Mouse (Mus musculus) neural tube, postnatal 0 days (tissue): Measurements from ENCODE around the gene Rtf1. TPM values are rescaled to one million over a fixed set of nuclear protein-coding genes. Genes with fewer than 3 reads are reported as not detected.

ENCODE experiments used
- polyA plus RNA-seq: library from polyadenylated mRNA; unstranded; fragments of >200 nt; fragmentation: Nextera tagmentation; extraction: Ambion mirVana; gene quantifications from 2 replicates; pipeline ENCODE4 v1.2.1, GENCODE M21; 2015

Gene Rtf1
- polyA plus RNA-seq, result 55.8 and 56.6 TPM in 2 replicates

GRCm38 (mm10) chr2:119674525-119675214 lies at the start of gene Rtf1:
Gene Rtf1 (plus strand): TSS chr2:119675068.

GRCm38 (mm10) chr2:119662220-119663182 lies 12.4 kb upstream of the Rtf1 start, which contains the start of gene Ndufaf1:
Gene Ndufaf1 (minus strand): TSS chr2:119662827.

DNA sequence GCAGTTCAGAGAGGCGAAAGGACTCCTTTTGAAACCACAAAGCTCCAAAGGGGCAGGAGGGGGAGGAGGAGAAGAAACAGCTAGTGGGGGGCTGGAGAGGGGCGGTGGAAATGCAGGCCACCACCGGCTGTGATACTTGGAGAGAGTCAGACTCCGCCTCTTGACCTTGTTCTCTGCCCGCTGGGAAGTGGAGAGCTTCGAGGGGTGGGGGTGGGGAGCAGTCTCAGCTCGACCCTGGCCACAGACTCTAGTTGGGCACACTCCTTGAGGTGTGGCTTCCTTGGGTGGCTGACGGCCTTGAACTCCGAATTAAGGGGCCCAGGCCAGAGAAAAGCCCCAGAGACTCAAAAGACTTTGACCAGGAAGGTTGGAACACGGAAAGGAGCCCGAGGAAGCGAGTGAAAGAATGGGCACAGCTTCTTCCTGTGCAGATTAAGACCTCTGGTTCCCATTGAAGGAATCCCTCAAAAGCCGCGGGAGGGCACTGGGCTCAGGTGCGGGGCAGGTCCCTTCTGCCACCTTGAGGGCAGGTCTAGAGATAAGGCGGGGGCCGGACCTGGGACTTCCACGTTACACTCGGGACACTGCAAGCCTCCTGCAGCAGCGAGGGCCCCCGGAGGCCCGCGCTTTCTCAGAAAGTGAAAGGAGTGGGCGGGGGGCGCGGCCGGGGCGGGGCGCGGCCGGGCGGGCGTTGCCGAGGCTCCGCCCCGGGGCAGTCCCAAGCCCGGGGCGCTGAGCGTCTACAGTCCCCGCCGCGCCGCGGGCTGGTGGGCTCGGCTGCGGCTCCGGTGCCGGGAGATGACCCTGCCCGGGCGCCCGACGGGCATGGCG lies 66.9 kb downstream of the Rtf1 start, which contains the start of gene Itpka:
TSS of gene Itpka (plus strand) at position 757 of the 831 bp plus-strand sequence.

DNA sequence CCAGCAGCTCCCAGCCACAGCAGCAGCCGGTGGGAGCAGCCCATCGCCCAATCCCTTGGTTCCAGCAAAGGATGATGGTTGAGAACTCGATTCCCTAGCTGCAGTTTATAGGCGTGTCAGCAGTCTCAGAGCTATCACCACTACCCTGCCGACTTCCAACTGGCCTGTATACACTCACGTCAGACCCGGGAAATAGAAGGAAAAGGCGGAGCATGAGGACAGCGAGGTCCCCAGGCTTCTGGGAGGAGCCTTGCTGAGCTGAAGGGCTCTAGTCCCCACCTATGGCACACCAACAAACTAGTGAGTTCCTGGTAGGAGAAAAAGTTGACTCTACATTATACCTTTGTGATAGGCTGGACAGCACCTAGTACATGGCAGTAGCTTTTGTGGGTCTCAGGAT lies 85.4 kb downstream of the Rtf1 start, which contains the start of gene Ltk:
TSS of gene Ltk (minus strand) at position 181 of the 400 bp plus-strand sequence.

Other genes starting within 250 kb of the Rtf1 start
- 2.6 and 3.0 TPM in 2 replicates for gene Ino80, start 197.4 kb upstream of the Rtf1 start, polyA plus RNA-seq
- gene Exd1, start 127.4 kb upstream of the Rtf1 start, polyA plus RNA-seq, result 0.84 and 1.8 TPM in 2 replicates
- gene Chp1, start 127.4 kb upstream of the Rtf1 start, polyA plus RNA-seq, result 50.6 and 51.2 TPM in 2 replicates
- 5.2 and 5.5 TPM in 2 replicates for gene Nusap1, start 56.8 kb upstream of the Rtf1 start, polyA plus RNA-seq
- 2.6 and 4.2 TPM in 2 replicates for gene Oip5, start 56.6 kb upstream of the Rtf1 start, polyA plus RNA-seq
- 45.1 and 46.3 TPM in 2 replicates for gene Ndufaf1, start 12.2 kb upstream of the Rtf1 start, polyA plus RNA-seq
- 1.3 and 1.9 TPM in 2 replicates for gene Itpka, start 67.3 kb downstream of the Rtf1 start, polyA plus RNA-seq
- gene Ltk, start 85.4 kb downstream of the Rtf1 start, polyA plus RNA-seq, result 2.3 and 2.7 TPM in 2 replicates
- 11.3 and 12.4 TPM in 2 replicates for gene Rpap1, start 112.5 kb downstream of the Rtf1 start, polyA plus RNA-seq
- 20.5 and 20.7 TPM in 2 replicates for gene Tyro3, start 122.7 kb downstream of the Rtf1 start, polyA plus RNA-seq
- gene Mga, start 222.2 kb downstream of the Rtf1 start, polyA plus RNA-seq, result 14.0 and 16.5 TPM in 2 replicates